Mouse (Mus musculus): Measurements from ENCODE around the gene Gm20683. TPM values are rescaled to one million over a fixed set of nuclear protein-coding genes. Genes with fewer than 3 reads are reported as not detected.

Gene Gm20683
- polyA plus RNA-seq, 1 experiment from 2014 or later: 0.46 TPM

- no peak overlapping the region for H3K4me3 ChIP-seq (replicated peaks)
- H3K9me3 ChIP-seq (replicated peaks): no peaks in the 10 kb centered on the region
- H3K9ac ChIP-seq: no peak overlapping the region
- peaks cover 38% of the 10 kb centered on the region for H3K36me3 ChIP-seq (replicated peaks)
- whole genome bisulfite sequencing (ENCODE audit: insufficient replicate concordance): 80% methylated on average over 8 of the region's 8 CpGs
- H3K27me3 ChIP-seq: no peaks in the 10 kb centered on the region
- H3K27ac ChIP-seq (replicated peaks): no peak overlapping the region
- peaks cover 66% of the 10 kb centered on the region for H3K4me1 ChIP-seq (replicated peaks)
- no peak overlapping the region for H3K4me2 ChIP-seq
- ATAC-seq (ENCODE audit: insufficient read depth): no peak
These were observed 38.2 kb upstream of the Gm20683 start for GRCm38 (mm10) chr17:25879750-25880149.

DNA sequence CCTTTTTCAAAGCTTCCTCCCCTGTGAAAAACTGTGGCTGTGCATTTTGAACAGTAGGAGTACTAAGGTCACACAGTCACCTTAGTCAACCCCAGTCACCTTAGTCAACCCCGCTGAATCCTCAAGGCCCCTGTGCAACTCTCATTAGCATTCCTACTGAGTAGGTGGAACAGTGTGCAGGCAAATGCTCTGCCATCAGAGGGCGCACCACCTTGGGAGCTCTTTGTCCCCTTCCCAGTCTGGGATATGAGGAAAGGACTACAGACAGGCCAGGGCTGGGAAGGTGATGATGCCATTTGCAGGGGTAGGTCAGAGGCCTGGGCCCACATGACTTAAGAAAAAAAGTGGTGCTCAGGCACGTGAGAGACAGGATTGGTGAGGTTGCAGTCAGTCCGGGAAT is 37.7 kb upstream of the Gm20683 start:
- no peak overlapping the region for H3K27ac ChIP-seq (replicated peaks)
- 68% methylated on average over 4 of the region's 4 CpGs for WGBS (ENCODE audit: insufficient replicate concordance)
- peaks cover 71% of the 10 kb centered on the region for H3K4me1 ChIP-seq (replicated peaks)
- no peaks in the 10 kb centered on the region for H3K27me3 ChIP-seq
- no peak overlapping the region for H3K4me2 ChIP-seq
- no peak for ATAC-seq (ENCODE audit: insufficient read depth)
- peaks cover 34% of the 10 kb centered on the region for H3K36me3 ChIP-seq (replicated peaks)
- H3K9me3 ChIP-seq (replicated peaks): no peaks in the 10 kb centered on the region
- no peak overlapping the region for H3K9ac ChIP-seq
- H3K4me3 ChIP-seq (replicated peaks): no peak overlapping the region

DNA sequence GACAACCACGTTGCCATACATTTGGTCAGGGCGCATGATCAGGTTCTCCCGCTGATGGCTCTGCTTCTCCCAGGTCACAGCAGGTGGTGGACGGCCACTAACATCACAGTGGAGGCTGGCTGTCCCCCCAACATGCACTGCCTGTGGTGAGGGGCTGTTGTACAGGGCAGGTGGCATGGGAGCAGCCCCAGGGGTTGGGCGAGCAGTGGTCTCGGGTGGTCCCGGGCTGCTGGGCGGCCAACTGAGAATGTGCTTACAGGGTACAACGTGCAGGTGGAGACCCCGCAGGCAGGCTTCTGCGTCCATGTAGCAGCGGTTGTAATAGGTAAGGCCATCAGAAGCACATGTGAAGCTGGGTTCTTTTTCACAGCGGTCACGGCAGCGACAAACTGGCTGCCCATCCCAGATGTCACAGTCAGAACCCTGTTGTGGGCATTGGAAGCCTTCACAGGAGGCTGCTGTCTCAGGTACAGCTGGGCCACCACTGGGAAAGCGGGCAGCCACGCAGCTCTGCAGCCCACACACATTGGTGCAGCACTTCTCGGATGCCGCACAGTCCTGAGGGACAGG is 37.1 kb upstream of the Gm20683 start:
- peaks cover 76% of the 10 kb centered on the region for H3K4me1 ChIP-seq (replicated peaks)
- WGBS (ENCODE audit: insufficient replicate concordance): 87% methylated on average over 19 of the region's 19 CpGs

DNA sequence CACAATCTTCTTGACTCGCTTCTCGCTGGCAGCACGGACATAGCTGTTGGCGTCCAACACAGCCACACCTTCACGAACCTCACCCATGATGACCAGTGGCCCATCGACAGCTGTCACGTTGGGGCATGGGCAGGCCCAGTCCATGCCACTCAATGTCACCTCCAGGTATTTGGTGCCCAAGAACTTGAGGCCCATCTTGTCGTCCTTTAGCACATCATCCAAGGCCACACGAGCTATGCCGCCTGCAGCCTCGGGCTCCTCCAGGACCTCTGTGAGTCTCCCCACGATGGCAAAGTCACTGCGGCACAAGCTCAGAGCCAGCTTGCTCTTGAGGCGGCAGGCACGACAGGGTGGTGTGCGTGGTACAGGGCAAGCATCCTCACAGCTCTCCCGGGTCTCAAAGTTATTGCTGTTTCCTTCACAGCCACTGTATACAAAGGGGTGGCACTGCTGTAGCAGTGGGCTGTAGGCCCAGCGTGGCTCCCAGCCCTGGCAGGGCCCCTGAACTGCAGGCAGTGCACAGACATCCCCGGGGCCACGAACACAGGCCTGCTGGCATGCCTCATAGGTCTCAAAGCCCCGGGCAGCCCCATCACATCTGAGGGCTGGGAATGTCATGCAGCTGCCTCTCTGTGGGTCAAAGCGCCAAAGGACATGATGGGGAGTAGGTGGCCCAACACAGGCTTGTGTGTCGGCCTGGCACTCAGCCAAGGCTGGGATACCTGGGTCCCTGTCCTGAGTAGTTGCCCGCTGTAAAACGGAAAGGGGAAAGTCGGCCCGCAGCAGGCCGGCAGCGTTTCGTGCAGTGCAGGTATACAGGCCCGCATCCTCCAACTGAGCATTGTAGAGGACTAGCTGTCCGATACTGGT is 36.4 kb upstream of the Gm20683 start:
- Histone ChIP-seq H3K27me3 (no peaks in the 10 kb centered on the region), H3K4me3 (replicated peaks) (no peak overlapping the region), H3K4me2 (no peak overlapping the region), H3K27ac (replicated peaks) (no peak overlapping the region), H3K36me3 (replicated peaks) (peaks cover 24% of the 10 kb centered on the region), H3K4me1 (replicated peaks) (peaks cover 75% of the 10 kb centered on the region), H3K9ac (no peak overlapping the region), H3K9me3 (replicated peaks) (no peaks in the 10 kb centered on the region)
- WGBS (ENCODE audit: insufficient replicate concordance): 85% methylated on average over 32 of the region's 32 CpGs
- no peak for ATAC-seq (ENCODE audit: insufficient read depth)

More for the DNA sequence above, 37.1 kb upstream of the Gm20683 start:
- no peak overlapping the region for H3K27ac ChIP-seq (replicated peaks)
- ATAC-seq (ENCODE audit: insufficient read depth): no peak
- peaks cover 29% of the 10 kb centered on the region for H3K36me3 ChIP-seq (replicated peaks)
- H3K27me3 ChIP-seq: no peaks in the 10 kb centered on the region
- H3K4me2 ChIP-seq: no peak overlapping the region
- H3K9ac ChIP-seq: no peak overlapping the region
- no peak overlapping the region for H3K4me3 ChIP-seq (replicated peaks)
- no peaks in the 10 kb centered on the region for H3K9me3 ChIP-seq (replicated peaks)

DNA sequence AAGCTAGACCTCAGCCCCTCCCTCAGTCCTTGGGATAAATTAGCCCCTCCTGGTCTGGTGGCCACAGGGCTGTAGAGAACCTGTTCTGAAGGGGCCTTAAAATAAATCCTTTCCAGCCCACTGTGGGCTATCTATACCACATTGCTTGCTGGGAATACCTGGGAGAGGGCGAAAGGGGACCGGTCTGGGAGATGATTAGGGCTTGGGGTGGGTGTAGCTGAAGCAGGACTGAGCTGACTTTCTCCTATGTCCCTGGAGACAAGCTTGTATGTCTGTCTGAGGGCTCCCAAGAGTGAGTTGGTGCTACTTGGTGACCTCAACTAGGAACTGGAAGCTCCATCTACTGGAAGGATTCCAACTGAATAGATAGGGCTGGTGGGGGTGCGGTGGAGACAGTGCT is 35.5 kb upstream of the Gm20683 start:
- Histone ChIP-seq H3K27me3 (no peaks in the 10 kb centered on the region), H3K4me1 (replicated peaks) (peaks cover 65% of the 10 kb centered on the region), H3K4me3 (replicated peaks) (no peak overlapping the region), H3K9me3 (replicated peaks) (no peaks in the 10 kb centered on the region), H3K4me2 (0 out of 2 replicates have a peak overlapping the region, but pooled peaks have one; percentile 89), H3K36me3 (replicated peaks) (peaks cover 21% of the 10 kb centered on the region), H3K9ac (no peak overlapping the region), H3K27ac (replicated peaks) (no peak overlapping the region)
- no peak for ATAC-seq (ENCODE audit: insufficient read depth)
- 81% methylated on average over 3 of the region's 3 CpGs for WGBS (ENCODE audit: insufficient replicate concordance)

DNA sequence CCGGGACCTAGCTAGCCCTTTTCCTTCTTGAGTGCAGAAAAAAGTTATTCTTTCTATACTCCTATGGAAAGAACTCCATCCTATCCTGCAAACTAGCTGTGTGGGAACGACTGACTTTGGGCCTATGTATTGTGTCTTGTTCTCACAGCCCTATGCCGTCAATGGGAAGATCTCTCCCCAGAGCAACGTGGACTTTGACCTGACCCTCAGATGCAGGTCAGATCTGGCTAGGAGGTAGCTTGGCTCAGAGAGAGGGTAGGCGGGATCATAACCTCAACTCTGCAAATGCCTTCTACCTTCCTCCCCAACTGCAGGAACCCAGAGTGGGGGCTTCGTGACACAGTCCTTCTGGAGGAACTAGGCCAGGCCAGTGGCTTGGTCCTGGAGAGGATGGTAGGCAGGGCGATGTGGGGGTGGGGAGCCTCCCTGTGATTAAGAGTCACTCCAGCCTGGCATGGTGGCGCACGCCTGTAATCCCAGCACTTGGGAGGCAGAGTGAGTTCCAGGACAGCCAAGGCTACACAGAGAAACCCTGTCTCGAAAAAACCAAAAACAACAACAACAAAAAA is 34.9 kb upstream of the Gm20683 start:
- Histone ChIP-seq H3K4me3 (replicated peaks) (peak overlapping the region; percentile 85), H3K9ac (0 out of 2 replicates have a peak overlapping the region, but pooled peaks have one; percentile 79), H3K27me3 (no peaks in the 10 kb centered on the region), H3K27ac (replicated peaks) (peak overlapping the region; percentile 90; the same call in 1 of the 2 replicates), H3K4me2 (peak overlapping the region; percentile 89), H3K9me3 (replicated peaks) (no peaks in the 10 kb centered on the region), H3K36me3 (replicated peaks) (peaks cover 21% of the 10 kb centered on the region), H3K4me1 (replicated peaks) (peaks cover 60% of the 10 kb centered on the region)
- no peak for ATAC-seq (ENCODE audit: insufficient read depth)
- 61% methylated on average over 10 of the region's 10 CpGs for WGBS (ENCODE audit: insufficient replicate concordance)

DNA sequence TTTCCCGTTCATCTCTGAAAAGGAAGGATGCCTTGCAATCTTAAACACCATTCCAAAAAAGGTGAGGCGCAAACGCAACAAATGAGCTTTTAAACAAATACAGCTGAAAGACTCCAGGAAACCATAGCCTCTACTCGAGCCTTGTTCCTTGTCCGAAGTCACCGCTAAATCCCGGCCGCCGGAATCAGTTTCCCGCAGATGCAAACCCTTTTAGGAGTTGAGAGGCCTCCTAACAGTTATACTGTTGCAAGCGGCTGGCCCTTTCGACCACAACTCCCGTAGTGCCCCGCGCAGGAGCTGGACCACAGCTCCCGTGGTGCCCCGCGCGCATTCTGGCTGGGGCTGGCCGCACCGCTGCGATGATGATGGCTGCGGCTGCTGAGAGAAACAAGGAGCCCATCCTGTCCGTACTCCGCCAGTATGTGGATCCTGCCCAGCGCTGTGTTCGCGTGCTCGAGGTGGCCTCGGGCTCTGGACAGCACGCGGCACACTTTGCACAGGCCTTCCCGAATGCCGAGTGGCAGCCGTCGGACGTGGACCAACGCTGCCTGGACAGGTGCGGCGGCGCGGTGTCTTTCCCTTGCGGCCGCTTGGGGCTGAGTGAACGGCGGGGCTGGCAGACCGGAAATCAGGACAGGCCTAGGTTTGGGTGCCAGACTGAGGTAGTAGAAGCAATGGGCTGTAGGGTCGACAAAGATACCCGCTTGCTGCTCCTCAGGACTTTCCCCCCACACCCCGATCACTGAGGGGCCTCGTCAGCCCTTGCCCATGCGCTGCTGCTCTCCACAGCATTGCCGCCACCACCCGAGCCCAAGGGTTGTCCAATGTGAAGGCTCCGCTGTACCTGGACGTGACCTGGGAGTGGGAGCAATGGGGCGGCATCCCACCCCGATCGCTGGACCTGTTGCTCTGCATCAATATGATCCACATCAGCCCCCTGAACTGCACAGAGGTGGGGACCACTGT is 33.9 kb upstream of the Gm20683 start:
- peaks cover 21% of the 10 kb centered on the region for H3K36me3 ChIP-seq (replicated peaks)
- WGBS (ENCODE audit: insufficient replicate concordance): 1% methylated on average over 59 of the region's 59 CpGs
- H3K4me2 ChIP-seq: peak overlapping the region; percentile 89
- H3K27ac ChIP-seq (replicated peaks): peak overlapping the region; percentile 90
- peaks cover 50% of the 10 kb centered on the region for H3K4me1 ChIP-seq (replicated peaks)
- peak overlapping the region; percentile 79 for H3K9ac ChIP-seq
- H3K9me3 ChIP-seq (replicated peaks): no peaks in the 10 kb centered on the region
- H3K4me3 ChIP-seq (replicated peaks): peak overlapping the region; percentile 85
- no peaks in the 10 kb centered on the region for H3K27me3 ChIP-seq
- ATAC-seq (ENCODE audit: insufficient read depth): peak; percentile 81

- peak within 1 kb of the TSS; percentile 85 for H3K4me3 ChIP-seq (replicated peaks)
These were observed 33.2 kb upstream of the Gm20683 start, which contains the start of gene Mettl26 for GRCm38 (mm10) chr17:25874721-25875170. TSS of gene Mettl26 (plus strand) at chr17:25875074.

DNA sequence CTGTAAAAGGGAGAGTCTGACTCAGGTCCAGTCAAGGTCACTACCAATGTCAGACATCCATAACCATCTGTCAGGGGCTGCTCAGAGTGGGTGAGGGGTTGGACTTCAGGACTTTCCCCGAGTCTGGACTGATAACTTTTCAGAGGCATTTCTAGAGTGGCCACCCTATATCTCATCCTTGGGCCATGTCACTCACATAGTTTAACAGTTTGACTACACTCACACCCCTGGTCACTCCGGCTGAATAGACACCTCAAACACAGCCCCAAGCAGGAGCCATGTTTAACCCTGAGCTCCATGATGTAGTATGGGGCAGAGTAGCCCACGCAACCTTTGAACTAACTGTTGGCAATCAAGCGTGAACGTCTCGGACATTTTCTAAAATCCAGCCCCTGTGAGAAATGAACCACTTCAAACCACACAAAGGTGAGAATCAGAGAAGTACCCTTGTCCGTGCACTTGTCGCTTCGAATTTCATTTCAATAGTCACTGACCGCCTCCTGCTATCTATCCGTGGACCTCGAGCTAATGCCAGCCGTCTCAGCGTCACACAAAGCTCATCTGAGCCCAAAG is 32.7 kb upstream of the Gm20683 start:
- H3K27ac ChIP-seq (replicated peaks): peak overlapping the region; percentile 54
- peaks cover 40% of the 10 kb centered on the region for H3K4me1 ChIP-seq (replicated peaks)
- peaks cover 15% of the 10 kb centered on the region for H3K36me3 ChIP-seq (replicated peaks)
- H3K27me3 ChIP-seq: no peaks in the 10 kb centered on the region
- no peaks in the 10 kb centered on the region for H3K9me3 ChIP-seq (replicated peaks)
- 10% methylated on average over 14 of the region's 14 CpGs for WGBS (ENCODE audit: insufficient replicate concordance)
- H3K4me2 ChIP-seq: peak overlapping the region; percentile 89
- peak overlapping the region; percentile 58 for H3K9ac ChIP-seq
- no peak for ATAC-seq (ENCODE audit: insufficient read depth)
- H3K4me3 ChIP-seq (replicated peaks): peak overlapping the region; percentile 85

More at GRCm38 (mm10) chr17:25874721-25875170, 33.2 kb upstream of the Gm20683 start, which contains the start of gene Mettl26:
- ATAC-seq (ENCODE audit: insufficient read depth): peak; percentile 64
- Histone ChIP-seq H3K36me3 (replicated peaks) (peaks cover 21% of the 10 kb centered on the region), H3K9me3 (replicated peaks) (no peaks in the 10 kb centered on the region), H3K27ac (replicated peaks) (peak within 1 kb of the TSS; percentile 90), H3K4me1 (replicated peaks) (peaks cover 43% of the 10 kb centered on the region), H3K27me3 (no peaks in the 10 kb centered on the region), H3K9ac (peak within 1 kb of the TSS; percentile 79), H3K4me2 (peak within 1 kb of the TSS; percentile 89)
- under 1% methylated on average over 25 of the region's 25 CpGs for WGBS (ENCODE audit: insufficient replicate concordance)
